Mouse (Mus musculus): Measurements from ENCODE around the gene Pax7. TPM values are rescaled to one million over a fixed set of nuclear protein-coding genes. Genes with fewer than 3 reads are reported as not detected.

The Pax7 gene
- total RNA-seq, 2 experiments from 2014 or later = 0.15 to 0.64 TPM

DNA sequence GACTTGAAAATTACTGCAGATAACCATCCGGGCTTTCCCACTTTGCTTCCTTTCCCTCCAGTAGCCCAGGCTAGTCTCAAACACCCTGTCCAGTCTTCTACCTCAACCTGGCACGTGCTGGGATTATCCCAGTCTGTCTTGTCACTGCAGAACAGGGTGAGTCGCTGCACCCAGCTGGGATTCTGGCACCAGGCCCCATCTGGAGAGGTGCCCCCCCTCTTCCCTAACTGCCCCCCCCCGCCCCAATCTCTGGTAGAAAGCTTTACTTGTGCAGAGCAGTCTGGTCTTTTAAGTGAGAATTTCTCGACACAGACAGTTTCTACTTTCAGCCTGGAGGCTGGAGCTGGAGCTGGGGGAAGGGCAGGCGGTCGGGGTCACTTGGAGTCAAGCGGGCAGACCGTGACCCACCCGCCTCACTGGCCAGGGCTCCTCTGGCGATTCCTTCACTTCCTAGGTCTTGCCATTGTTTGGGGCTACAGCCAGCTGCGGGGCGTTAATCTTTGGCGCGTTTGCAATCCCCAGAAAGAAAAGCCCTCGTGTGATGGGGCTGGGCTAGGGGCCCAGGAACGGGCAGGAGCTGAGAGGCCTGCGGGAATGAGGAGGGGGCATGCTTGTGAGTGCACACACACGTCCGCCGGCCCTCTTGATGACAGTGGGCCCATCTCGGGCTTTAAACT lies 22.4 kb downstream of the Pax7 start:
- no peak for DNase-seq

DNA sequence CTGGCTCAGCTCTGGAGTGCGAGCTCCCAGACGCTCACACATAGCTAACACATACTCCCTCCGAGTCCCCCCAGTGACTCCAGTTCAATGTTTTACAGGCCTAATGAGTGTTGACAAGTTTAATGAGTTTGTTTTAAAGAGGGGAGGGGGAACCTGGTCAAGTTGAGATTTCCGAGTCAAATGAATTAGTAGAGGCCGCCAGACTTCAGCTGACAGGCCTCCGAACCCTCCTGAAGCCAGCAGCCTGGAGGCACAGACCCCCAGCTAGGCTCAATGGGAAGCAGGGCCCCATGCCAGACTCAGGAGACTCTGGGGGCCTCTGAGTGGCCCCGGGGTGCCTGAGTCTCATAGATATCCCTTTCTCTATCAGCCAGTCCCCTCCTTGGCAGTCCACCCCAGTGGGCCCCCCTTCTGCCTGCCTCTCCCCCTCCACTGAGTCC lies 23.9 kb downstream of the Pax7 start:
- no peak for DNase-seq

DNA sequence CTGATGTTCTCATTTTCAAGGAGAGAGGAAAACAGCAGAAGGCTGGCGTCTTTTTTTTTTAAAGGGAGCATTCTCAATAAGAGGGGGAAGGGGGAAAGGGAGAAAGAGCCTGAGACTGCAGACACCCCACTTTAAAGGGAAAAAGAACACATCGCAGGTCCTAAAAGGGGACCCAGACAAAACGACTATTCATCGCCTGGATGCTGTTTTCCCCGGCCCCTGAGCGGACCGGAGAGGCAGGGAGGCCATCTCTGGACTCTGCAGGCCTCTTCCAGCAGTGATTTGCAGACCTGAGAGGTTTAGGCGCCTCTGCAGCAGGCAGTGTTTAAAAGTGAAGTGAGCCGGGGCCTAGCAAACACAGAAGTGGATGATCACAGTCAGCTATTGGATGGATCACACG lies 25.5 kb downstream of the Pax7 start:
- no peak for DNase-seq

DNA sequence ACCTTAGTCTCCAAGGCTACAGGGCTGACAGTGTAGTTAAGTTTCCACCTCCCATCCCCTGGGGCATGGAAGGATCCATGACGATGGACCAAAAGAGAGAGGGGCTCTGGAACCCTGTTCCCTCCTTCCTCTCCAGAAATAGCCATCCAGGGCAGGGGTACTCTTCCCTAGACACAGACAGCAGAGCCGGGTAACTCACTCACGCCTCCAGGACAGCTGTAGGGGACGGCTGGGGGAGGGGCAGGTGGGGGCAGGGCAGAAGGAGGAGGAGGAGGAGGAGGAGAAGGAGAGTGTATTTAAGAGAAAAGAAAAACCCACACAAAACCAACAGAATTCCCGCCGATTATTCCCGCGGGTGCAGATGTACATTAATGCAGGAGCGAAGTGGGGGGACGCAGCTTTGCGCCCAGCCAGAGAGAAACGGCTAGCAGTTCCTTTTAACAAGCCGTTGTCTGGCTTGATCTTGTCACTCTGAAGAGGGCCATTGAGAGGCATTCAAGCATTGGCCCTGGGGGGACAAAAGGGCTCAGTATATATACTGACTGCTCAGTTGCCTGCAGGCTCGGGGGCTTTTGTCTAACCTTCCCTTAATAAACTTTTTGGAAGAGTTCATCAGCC lies 26.0 kb downstream of the Pax7 start:
- no peak for DNase-seq

DNA sequence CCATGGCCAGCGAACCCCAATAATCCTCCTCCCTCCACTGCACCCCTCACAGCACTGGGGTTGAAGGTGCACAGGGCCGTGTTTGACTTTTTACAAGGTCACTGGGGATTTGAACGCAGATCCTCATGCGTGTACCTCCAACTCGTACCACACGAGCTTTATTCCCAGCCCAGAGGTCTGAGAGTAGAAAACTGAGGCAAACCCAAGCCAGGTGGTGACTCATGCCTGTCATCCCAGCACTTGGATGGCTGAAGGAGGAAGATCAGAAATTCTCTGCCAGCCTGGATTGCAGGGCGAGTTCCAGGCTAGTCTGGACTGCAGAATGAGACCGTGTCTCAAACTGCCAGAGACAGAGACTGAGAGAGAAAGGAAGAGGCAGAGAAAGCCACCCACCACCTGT lies 28.4 kb downstream of the Pax7 start:
- DNase-seq = peak; percentile 22

DNA sequence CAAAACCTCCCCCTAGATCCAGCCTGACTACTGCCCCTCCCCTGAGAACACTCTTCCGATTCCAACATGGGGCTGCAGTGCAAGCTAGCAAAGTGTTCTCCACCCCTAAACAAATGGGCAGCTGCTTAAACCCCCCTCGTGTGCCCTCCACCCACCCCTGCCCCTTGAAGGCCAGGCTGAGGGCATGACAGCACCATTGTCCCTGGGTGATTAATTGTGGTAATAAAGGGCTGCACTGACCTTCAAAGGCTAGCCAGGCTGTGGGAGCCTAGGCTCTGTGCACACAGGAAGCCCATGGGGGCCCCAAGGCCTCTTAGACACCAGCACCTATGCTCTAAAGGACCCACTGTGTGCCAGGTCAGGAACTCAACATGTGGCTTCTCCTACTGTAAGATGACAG lies 29.3 kb downstream of the Pax7 start:
- DNase-seq = peak; percentile 24

DNA sequence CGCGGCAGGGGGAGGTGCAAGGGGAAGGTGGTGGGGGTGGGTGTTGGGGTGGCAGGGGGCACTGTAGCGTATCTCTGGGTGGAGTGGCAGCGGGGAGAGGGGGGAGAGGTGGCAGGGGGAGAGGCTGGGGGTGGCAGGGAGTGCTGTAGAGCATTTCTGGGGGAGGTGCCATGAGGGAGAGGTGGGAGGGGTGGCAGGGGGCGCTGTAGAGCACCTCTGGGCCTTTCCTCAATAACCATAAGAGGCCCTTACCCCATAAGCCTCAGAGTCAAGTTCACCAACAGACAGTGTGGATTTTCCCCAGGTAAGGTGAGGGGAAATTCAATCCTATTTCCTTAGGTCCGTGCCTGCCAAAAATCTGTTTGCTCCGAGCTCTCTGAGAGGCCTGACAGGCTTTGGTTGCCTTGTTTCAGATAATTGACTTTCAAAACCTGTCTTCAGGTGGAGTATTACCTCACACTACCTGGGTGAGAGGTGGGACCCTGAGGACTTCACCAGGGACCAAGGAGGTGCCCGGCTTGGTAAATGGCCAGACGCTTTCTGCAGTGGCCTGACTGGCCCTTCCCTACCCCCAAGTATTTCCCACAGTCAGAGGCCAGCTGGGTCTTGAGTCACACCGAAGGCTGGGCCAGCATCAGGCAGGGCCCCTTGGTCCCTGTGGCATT lies 33.8 kb downstream of the Pax7 start:
- DNase-seq = no peak

DNA sequence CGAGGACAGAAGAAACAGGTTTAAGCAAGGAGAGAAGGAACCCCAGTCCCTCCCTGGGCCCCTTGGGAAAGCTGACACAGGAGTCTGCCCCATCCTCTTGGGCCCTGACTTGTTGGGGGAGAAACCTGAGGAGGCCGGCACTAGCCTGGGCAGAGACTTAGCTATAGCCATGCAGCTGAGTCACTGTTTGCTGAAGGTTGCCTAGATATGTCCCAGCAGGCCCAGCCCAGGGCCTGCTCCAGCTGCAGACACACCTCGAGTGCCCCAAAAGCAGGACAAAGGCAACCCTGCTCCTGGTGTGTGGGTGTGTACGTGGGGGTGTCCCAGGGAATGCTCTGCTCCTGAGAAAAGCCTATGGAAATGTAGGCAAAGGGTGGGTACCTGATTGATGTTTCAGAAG lies 36.0 kb downstream of the Pax7 start:
- DNase-seq = no peak

DNA sequence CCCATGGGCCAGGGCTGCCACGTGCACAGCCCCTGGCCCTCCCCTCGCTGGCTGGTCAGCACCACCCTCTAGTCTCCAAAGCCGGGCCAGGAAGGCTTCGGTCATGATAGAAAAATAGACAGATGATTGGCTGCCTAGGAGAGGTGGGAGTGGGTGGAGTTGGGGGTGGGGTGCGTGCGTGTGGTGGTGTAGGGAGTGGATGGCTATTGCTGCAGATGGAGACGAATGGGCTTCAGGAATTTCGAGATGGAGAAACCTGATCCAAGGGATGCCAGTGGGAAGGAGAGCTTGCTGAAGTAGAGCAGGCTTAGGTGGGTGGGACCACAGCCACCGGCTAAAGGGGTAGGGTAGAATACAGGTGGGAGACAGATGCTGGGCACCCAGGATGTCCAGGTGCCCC lies 37.2 kb downstream of the Pax7 start:
- DNase-seq = no peak

DNA sequence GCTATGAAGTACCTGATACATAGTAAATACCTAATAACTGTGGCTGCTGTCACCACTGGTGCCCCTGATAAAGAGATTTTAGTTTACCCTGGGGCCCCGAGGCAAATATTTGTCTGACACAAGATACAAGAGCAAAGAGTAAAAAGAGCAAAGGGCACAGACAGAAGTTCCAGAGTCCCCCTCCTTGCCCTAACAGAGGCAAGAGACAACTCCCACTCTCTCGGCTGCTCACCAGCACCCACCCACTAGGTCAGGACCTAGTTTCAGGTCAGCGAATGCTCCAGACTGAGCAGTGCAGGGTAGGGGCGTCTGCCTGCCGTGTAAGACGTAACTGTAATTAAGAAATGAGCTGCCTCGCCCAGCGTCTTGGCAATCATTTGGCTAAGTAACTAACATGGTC lies 42.2 kb downstream of the Pax7 start:
- no peak for DNase-seq

DNA sequence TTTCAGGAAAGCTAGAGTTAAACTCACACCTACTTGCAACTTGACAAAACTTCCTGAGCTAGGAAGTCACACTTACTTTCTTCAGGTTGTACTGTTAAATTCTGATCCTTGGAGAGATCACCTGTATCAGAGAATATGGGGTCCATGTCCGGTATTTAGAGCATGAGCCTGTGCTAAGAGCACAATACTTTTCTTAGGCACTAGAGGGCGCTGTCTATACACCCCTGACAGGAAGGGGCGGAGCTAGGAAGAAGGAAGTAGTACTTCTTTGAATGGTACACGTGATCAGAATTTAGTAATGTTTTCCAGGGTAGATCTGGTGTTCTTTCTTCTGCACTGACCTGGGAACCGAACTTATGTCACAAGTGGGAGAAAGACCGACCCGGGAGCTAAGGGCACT lies 43.6 kb downstream of the Pax7 start:
- DNase-seq = no peak

DNA sequence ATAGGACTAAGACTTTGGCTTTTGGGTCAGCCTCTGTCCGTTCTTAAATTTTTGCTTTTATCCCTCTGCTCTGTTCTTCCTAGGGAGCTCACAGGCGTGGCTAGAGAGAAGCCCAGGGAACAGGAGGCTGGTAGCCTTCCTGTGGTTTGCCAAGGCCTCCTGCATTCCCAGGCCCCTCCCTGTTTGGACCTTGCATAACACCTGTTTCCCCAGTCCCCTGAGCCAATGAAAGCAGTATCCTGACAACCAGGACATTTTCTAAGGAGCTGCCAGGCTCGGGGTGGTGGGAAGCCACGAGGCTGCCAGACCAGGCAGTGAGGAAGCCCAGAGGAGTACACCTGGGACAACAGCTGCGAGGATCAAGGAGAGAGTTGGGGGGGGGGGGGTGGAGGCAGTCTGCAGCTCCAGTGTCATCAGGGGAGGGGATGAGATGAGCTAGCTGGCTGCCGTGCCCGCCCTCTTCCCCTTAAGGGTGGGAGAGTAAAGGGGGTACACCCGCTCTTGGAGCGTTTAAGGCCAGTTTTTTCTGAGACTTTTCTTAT lies 50.3 kb downstream of the Pax7 start:
- DNase-seq = no peak

DNA sequence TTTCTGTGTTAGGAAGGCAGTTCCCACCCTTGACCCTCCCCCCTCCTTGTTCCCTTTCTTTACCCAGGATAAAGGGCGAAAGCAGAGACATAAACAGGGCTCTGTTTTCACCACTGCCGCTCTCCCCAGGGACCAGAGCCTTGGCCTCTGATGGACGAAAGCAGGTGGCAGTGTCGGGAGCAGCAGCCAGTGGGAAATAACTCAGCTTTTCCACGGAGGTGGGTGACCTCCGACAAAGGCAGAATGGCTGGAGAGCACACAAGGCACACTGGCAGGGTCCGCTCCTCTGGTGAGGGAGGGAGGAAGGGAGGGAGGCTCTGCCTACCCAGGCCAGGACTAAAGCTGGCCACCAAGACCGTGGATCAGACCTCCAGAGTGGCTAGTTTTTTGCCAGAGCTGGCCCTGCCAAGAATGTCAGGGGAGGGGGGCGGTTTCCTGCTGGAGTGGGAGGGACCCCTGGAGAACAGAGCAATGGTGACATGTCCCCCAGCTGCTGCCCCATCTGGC lies 62.1 kb downstream of the Pax7 start:
- peak; percentile 34 for DNase-seq

DNA sequence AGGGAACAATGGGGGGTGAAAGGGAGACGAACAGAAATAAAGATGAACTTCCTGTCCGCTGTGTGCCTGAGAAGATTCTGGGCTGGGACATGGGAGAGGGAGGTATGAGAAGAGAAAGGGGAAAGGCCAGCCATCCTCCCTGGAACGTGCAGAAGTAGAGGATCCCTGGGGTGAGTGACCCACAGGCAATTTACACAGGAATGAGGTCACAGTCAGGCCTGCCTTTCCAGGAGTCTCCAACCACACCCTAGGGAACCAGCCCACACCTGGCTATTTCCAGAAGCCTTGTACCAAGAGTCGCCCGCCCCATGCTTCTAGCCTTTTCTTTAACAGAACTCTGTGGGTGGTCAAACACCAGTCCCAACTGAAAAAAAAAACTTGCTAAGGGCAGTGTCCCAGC lies 65.5 kb downstream of the Pax7 start:
- no peak for DNase-seq

DNA sequence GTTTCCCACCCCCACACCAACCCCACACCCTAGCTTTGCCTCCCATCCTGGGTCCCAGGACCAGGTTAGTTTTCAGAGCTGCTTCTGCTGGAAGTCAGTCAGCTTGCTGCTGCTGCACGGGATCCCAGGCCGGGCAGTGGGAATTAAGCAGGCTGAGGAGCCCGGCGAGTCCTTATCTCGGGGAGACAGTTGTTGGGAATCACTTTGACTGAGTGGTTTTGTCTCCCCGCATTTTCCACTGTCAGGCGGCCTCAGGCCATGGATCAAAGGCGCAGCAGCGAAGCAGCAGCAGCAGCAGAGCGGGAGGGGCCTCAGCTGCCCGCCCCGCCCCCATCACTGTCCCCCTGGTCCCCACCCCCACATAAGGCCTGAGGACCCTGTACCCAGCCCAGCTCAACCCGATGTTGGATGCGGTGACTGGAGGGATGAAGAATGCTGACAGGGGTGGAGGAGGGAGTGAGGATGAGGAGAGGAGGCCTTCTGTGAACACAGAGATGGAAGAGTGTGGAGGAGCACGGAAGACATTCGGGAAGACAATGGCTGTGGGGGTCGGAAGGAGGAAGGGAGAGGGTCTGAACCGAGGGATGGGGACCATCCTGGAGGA lies 66.1 kb downstream of the Pax7 start:
- no peak for DNase-seq

DNA sequence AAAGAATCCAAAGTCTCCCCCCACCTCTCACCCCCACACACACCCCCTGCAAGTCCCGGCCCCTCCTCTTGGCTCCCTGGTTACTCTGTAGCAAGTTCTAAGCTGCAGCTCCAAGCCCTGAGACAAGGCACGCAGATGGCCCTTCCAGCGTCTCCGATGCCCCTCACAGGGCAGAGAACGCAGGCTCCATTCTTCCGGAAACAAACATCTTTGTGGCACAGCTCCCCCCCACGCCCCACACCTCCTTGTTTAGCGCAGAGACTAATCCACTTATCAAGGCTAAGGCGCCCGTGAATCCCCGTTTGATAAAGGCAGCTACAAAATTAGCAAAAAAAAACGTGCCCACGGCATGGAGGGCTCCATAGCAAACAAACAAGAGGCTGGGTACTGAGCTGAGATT lies 71.4 kb downstream of the Pax7 start:
- no peak for DNase-seq

DNA sequence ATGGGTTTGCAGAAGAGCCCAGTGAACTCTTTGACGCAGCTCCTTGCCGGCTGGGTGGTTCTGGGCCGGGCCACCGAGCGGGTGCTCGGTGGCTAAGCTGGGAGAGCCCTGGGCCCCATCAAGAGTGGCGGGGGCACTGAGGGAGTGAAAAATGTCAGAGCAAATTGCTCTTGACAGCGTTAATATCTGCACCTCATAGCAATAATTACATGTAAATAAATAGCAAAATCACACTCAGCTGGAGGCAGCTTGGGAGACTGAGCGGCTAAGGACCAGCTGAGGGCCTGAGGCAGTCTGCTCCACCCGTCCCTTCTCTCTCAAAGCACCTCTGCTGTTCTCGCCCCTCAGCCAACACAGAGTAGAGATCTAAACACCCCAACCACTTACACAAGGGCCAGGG lies 72.6 kb downstream of the Pax7 start:
- DNase-seq = no peak

DNA sequence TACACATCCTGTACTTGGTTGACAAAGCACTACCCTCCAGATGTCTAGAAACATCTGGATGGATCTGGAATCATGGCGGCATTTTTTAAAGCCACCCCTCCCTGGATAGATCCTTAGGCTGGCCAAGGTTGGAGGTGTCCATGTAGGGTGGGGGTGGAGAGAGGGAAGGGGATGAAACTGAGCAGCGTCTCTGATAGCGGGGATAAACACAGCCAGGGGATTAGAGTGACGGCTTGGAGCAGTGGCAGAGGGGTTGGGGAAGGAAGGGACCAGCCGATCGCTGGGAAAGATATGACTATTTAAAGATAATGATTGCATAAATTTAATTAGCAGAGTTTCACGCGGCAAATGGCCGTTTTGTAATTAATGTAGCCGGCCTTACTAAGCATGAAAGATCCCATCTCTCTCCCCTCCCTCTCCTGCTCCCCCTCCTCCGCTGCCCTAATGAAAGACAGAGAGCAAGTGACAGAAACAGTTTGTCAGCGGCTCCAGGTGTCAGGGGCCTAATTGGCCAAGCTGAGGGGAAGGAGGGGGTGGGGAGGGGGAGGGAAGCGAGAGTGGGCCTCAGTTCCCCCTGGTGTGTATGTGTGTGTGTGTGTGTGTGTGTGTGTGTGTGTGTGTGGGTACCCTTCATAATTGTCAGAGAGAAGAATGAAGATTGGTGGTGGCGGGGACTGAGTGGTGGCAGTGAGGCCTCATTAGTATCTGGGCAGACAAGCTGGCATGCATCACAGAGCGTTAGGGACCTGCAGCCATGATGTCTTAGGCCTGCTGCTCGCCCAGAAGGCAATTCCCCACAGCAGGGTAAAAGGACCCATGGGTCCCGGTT lies 74.6 kb downstream of the Pax7 start:
- no peak for DNase-seq

DNA sequence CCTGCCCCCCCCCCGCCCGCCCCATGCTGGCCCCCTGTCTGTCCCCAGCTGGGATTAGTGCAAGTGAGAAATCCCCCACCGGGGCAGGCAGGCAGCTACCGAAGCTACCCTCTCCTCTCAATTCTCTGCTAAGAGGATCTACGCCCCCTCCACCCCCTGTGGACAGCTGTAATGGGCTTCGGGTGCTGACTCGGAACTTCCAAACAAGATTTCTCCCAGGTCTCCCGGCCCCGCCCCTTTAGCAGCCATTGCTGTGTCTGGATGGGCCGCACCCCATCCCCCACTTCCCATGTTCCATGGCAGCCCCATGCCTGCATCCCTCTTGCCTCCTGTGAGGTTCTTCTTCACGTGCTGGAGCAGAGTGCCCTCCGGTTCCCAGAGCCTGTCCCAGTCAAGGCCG lies 76.4 kb downstream of the Pax7 start:
- no peak for DNase-seq

DNA sequence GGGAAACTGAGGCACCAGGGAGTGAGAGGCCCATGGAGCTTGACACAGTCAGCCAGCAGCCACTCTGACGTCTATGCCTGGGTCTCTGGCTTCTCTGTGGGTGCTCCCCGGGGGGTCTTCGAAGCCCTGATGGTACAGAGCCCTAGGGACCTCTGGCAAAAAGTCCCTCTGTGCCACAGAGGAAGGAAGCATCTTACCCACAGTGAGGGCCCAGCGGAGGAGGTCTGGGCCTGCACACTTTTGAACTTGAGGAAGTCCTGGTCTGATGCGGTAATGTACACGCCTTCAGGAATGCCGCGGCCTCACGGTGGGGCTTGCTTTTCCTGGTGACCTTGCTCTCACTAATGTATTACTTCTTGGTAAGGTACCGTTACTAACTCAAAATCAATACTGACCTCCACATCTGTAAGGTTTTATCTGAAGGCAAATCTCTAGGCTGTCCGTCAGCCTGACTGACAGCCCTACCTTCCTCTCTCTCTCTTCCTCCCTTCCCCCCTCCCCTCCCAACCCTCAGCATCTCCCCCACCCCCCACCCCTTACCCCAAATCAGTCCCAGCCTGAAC lies 79.1 kb downstream of the Pax7 start:
- no peak for DNase-seq

DNA sequence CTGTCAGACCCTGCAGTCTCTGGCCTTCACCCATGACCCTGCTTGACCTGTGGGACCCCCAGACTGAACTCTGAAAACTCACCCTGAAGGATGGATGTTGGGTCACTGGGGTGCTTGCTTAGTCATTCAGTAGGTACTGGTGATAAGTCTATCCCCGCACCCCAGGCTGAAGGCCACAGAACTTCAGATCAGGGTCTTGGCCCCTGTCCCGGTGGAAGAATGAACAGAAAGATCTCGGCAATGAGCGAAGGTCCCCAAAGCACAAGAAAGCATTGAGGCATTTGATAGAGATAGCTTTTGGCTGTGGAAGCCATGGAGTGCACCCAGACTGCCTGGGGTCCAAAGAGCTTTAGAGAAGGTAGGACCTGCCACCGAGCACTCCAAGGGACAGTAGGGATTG lies 82.4 kb downstream of the Pax7 start:
- DNase-seq = peak; percentile 30

Measured in adrenal gland, postnatal 10 days (tissue).